Mouse (Mus musculus) left cerebral cortex, postnatal 10 days (tissue): ENCODE data around the gene Fzd9. TPM values are rescaled to one million over a fixed set of nuclear protein-coding genes. Genes with fewer than 3 reads are reported as not detected.

Experiments
- microRNA-seq: library from miRNA; unstranded; fragments of <30 nt; microRNA quantifications from one replicate; pipeline ENCODE4 v1.2.0, GENCODE M21; 2022
- total RNA-seq, 2 experiments: library from RNA; stranded (reverse); gene quantifications; 2 replicates each; pipeline ENCODE4 v1.2.3; 2021

Gene Fzd9
- total RNA-seq, 2 experiments from 2014 or later: 8.8 to 9.0 TPM

Small RNAs within 50 kb of the gene (microRNA-seq; reads per million reads assigned to microRNA genes)
- not detected for gene Gm25315

Other genes starting within 250 kb of the Fzd9 start
- 10 to 100 TPM; 49.8 to 52.5 TPM for gene Abhd11, start 242.1 kb downstream of the Fzd9 start, total RNA-seq
- 100 to 1,000 TPM; 367 to 390 TPM for gene Stx1a, start 227.7 kb downstream of the Fzd9 start, total RNA-seq
- gene Dnajc30, start 187.0 kb downstream of the Fzd9 start, total RNA-seq: 10 to 100 TPM; 37.5 to 38.1 TPM
- gene Bud23, start 186.3 kb downstream of the Fzd9 start, total RNA-seq: 10 to 100 TPM; 39.7 to 50.1 TPM
- gene Vps37d, start 173.0 kb downstream of the Fzd9 start, total RNA-seq: 10 to 100 TPM; 28.9 to 32.7 TPM
- 1 to 10 TPM; 3.6 to 4.0 TPM for gene Mlxipl, start 161.3 kb downstream of the Fzd9 start, total RNA-seq
- gene Tbl2, start 101.6 kb downstream of the Fzd9 start, total RNA-seq: 10 to 100 TPM; 23.3 to 23.6 TPM
- gene Bcl7b, start 82.9 kb downstream of the Fzd9 start, total RNA-seq: 10 to 100 TPM; 29.4 to 33.0 TPM
- 10 to 100 TPM; 44.6 to 45.7 TPM for gene Baz1b, start 64.0 kb downstream of the Fzd9 start, total RNA-seq
- gene Fkbp6, start 98.8 kb upstream of the Fzd9 start, total RNA-seq: under 1 TPM in 1 of 2 experiments, not detected in 1; 0.65 TPM
- not detected for gene Trim50, start 102.1 kb upstream of the Fzd9 start, total RNA-seq
- gene Nsun5, start 118.7 kb upstream of the Fzd9 start, total RNA-seq: 10 to 100 TPM; 20.4 to 25.7 TPM
- gene Pom121, start 143.3 kb upstream of the Fzd9 start, total RNA-seq: 10 to 100 TPM; 37.5 to 39.1 TPM